In the genomic region with DNA sequence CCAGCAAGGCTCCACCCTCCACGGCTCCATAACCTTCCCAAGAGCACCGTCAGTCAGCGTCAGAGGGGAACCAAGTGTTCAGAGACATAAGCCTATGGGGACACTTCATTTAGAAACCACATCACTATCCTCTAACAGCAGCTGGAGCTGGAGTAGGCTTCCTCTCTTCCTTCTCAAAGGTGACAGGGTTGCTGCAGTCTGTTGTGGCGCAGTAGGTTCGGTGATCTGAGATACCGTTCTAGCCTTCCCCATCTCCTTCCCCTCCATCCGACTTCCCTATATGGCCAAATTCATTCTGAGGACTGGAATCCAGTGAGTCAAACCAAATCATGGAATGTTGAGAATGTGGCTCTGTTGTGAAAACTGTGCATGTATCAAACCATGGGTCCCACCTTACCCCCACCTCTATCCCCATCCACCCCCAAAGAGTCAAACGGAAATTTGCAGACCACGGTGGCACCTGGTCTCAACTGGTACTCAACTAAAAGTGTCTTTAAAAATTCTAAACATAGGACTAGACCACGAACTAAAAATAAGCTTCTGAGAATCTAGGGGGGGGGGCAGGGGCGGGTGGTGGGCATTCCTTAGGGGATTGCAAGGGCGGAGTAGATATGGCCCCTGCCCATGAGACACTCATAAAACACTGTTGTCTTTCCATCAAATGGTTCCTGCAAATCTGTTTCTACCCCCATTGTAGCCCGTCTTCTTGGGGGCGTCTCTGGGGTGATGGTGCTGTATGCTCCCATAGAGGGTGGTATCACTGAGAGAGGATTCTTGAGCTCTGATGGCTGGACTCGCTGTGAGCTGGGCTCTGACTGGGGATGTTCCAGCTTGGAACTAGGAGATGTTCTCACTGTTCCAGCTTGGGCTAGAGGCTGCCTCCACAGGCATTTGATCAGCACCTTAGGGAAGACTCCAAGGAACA, we compare ENCODE assay signal across 17 mouse cellular contexts.
DNase-seq lines count a peak whose midpoint lies in the region; ATAC-seq and TF ChIP-seq lines count a peak whose summit lies in the region.
"Had no signal": no experiment of that assay in that cellular context is flagged by ENCODE, and none has a peak within 500 bp of the region (broad histone marks: within the 10 kb centered on the region; RNA-seq: fewer than 3 reads in every experiment).

No protein-coding gene starts in this region.

- 39% methylated on average over 15 of the region's 15 CpGs for WGBS in liver, postnatal 0 days (ENCODE audit: insufficient replicate concordance)
- WGBS in liver, embryonic 11.5 days = 55% methylated on average over 15 of the region's 15 CpGs
- WGBS in forebrain, embryonic 12.5 days = 91% methylated on average over 15 of the region's 15 CpGs

- H3K27me3 ChIP-seq in liver, postnatal 0 days (ENCODE audit: insufficient read depth, low read length) = no peaks in the 10 kb centered on the region
- no peaks in the 10 kb centered on the region for H3K27me3 ChIP-seq in liver, embryonic 11.5 days (replicated peaks; ENCODE audit: control insufficient read depth, insufficient read depth, low read length)
- no peaks in the 10 kb centered on the region for H3K27me3 ChIP-seq in forebrain, embryonic 12.5 days
- H3K27me3 ChIP-seq: hindbrain, embryonic 15.5 days; midbrain, embryonic 12.5 days had no signal

- intact Hi-C loops in gastrocnemius, postnatal 14 days (cut with DNase I; ENCODE audit: low total_unique reads) = no loop called here

- H3K9ac ChIP-seq in liver, postnatal 0 days (replicated peaks) = no peak overlapping the region
- no peak overlapping the region for H3K9ac ChIP-seq in liver, embryonic 11.5 days (ENCODE audit: low read depth, low read length)
- H3K9ac ChIP-seq in forebrain, embryonic 12.5 days = no peak overlapping the region
- H3K9ac ChIP-seq: hindbrain, embryonic 15.5 days; midbrain, embryonic 12.5 days had no signal

- no peak for DNase-seq in liver, postnatal 0 days
- DNase-seq in liver, embryonic 11.5 days (ENCODE audit: low spot score) = no peak
- peak; percentile 51 for DNase-seq in Muller cell, postnatal 12 days (ENCODE audit: inconsistent ontology term)
- peak; percentile 74 for DNase-seq in thymus, postnatal 0 days (ENCODE audit: low spot score)
- DNase-seq in gastrocnemius, postnatal 14 days = no peak
- DNase-seq: cerebellum, adult 9-10 months; heart, adult 18-20 months; kidney, adult 2 months; liver; right cerebral cortex, postnatal 4 days had no signal

- ATAC-seq in liver, postnatal 0 days = peak; percentile 14; the same call in 1 of the 2 replicates
- ATAC-seq in liver, embryonic 11.5 days (replicated peaks; ENCODE audit: low FRiP score) = no peak
- peak; percentile 40 for ATAC-seq in common myeloid progenitor, adult 5-6 weeks (replicated peaks; ENCODE audit: low read depth, poor library complexity, severe bottlenecking)
- no peak for ATAC-seq in forebrain, embryonic 12.5 days (ENCODE audit: low FRiP score)
- ATAC-seq in megakaryocyte-erythroid progenitor cell, adult 5-6 weeks (replicated peaks; ENCODE audit: low FRiP score, low TSS enrichment, poor library complexity, severe bottlenecking) = no peak

- 0 out of 2 replicates have a peak overlapping the region, but pooled peaks have one; percentile 11 for H3K27ac ChIP-seq in liver, postnatal 0 days (ENCODE audit: low read depth)
- H3K27ac ChIP-seq in liver, embryonic 11.5 days (ENCODE audit: low read depth, low read length) = no peak overlapping the region
- no peak overlapping the region for H3K27ac ChIP-seq in forebrain, embryonic 12.5 days
- H3K27ac ChIP-seq: hindbrain, embryonic 15.5 days; layer of hippocampus, adult 2 months; midbrain, embryonic 12.5 days had no signal

- H3K4me3 ChIP-seq in liver, postnatal 0 days (ENCODE audit: low read depth, low read length) = no peak overlapping the region
- no peak overlapping the region for H3K4me3 ChIP-seq in liver, embryonic 11.5 days (ENCODE audit: low read depth, low read length)
- H3K4me3 ChIP-seq in forebrain, embryonic 12.5 days (replicated peaks) = no peak overlapping the region
- H3K4me3 ChIP-seq: erythroblast, embryonic 14.5 days; hindbrain, embryonic 15.5 days; layer of hippocampus, adult 2 months; midbrain, embryonic 12.5 days had no signal

- H3K4me2 ChIP-seq in liver, postnatal 0 days (ENCODE audit: low read depth, low read length) = no peak overlapping the region
- H3K4me2 ChIP-seq in liver, embryonic 11.5 days = no peak overlapping the region
- H3K4me2 ChIP-seq in forebrain, embryonic 12.5 days = no peak overlapping the region
- H3K4me2 ChIP-seq: hindbrain, embryonic 15.5 days; midbrain, embryonic 12.5 days had no signal

- no peak for TF ChIP-seq CTCF in liver, postnatal 0 days (IDR thresholded peaks at IDR 0.05; ENCODE audit: low read depth)

- H3K4me1 ChIP-seq in liver, postnatal 0 days (ENCODE audit: insufficient read depth) = peaks cover 22% of the 10 kb centered on the region
- H3K4me1 ChIP-seq in liver, embryonic 11.5 days (replicated peaks; ENCODE audit: control insufficient read depth, insufficient read depth, low read length) = 0 out of 2 replicates have a peak, but pooled peaks cover 2% of the 10 kb centered on the region
- no peaks in the 10 kb centered on the region; the same call in 1 of the 2 replicates for H3K4me1 ChIP-seq in forebrain, embryonic 12.5 days
- H3K4me1 ChIP-seq: midbrain, embryonic 12.5 days had no signal

- no peaks in the 10 kb centered on the region for H3K36me3 ChIP-seq in liver, postnatal 0 days (replicated peaks; ENCODE audit: insufficient read depth, low read length)
- no peaks in the 10 kb centered on the region for H3K36me3 ChIP-seq in liver, embryonic 11.5 days (ENCODE audit: control insufficient read depth, insufficient read depth, low read length)
- H3K36me3 ChIP-seq in forebrain, embryonic 12.5 days (replicated peaks) = 0 out of 2 replicates have a peak, but pooled peaks cover 3% of the 10 kb centered on the region
- H3K36me3 ChIP-seq: hindbrain, embryonic 15.5 days had no signal

- H3K9me3 ChIP-seq in liver, postnatal 0 days (ENCODE audit: low read length) = no peaks in the 10 kb centered on the region
- no peaks in the 10 kb centered on the region for H3K9me3 ChIP-seq in liver, embryonic 11.5 days (ENCODE audit: control insufficient read depth, low read length)
- no peaks in the 10 kb centered on the region for H3K9me3 ChIP-seq in forebrain, embryonic 12.5 days
- H3K9me3 ChIP-seq: hindbrain, embryonic 15.5 days; midbrain, embryonic 12.5 days had no signal

- no peak for TF ChIP-seq EP300 in liver, postnatal 0 days (IDR thresholded peaks at IDR 0.05; ENCODE audit: low read depth)

Comparison
In these comparisons a context has a peak if more than half of its experiments do, and no peak if none do; other contexts are left out.
1. ATAC-seq: peak in liver, postnatal 0 days (single experiment) and common myeloid progenitor, adult 5-6 weeks (single experiment); none in liver, embryonic 11.5 days (single experiment), forebrain, embryonic 12.5 days (single experiment) and megakaryocyte-erythroid progenitor cell, adult 5-6 weeks (single experiment).
2. DNase-seq: peak in Muller cell, postnatal 12 days (single experiment) and thymus, postnatal 0 days (single experiment); none in liver, postnatal 0 days (single experiment), liver, embryonic 11.5 days (single experiment) and gastrocnemius, postnatal 14 days (single experiment).